Mouse (Mus musculus): ENCODE measurements around the gene Cep295nl. TPM values are rescaled to one million over a fixed set of nuclear protein-coding genes. Genes with fewer than 3 reads are reported as not detected.
A peak's percentile ranks its signal among the peaks of the same experiment; 100 is the strongest.

Gene Cep295nl
- polyA plus RNA-seq, 1 experiment from 2014 or later: 0.27 TPM

- H3K27ac ChIP-seq: peak overlapping the region; percentile 83; the same call in 1 of the 2 replicates
- H3K9ac ChIP-seq: no peak overlapping the region
- no peak for ATAC-seq (replicated peaks)
- H3K4me2 ChIP-seq: no peak overlapping the region
- peaks cover 24% of the 10 kb centered on the region for H3K4me1 ChIP-seq
- no peaks in the 10 kb centered on the region for H3K9me3 ChIP-seq
- H3K27me3 ChIP-seq (replicated peaks): no peaks in the 10 kb centered on the region
- WGBS: 95% methylated on average over 6 of the region's 6 CpGs
- no peak overlapping the region for H3K4me3 ChIP-seq
- H3K36me3 ChIP-seq (replicated peaks): no peaks in the 10 kb centered on the region
These were observed 13.8 kb downstream of the Cep295nl start for GRCm38 (mm10) chr11:118328511-118328910.

- Histone ChIP-seq H3K4me3 (no peak overlapping the region), H3K36me3 (replicated peaks) (no peaks in the 10 kb centered on the region), H3K4me1 (peaks cover 28% of the 10 kb centered on the region), H3K27me3 (replicated peaks) (no peaks in the 10 kb centered on the region), H3K9ac (no peak overlapping the region), H3K27ac (peak overlapping the region; percentile 83), H3K9me3 (no peaks in the 10 kb centered on the region), H3K4me2 (peak overlapping the region; percentile 9; the same call in 1 of the 2 replicates)
- WGBS: 62% methylated on average over 24 of the region's 24 CpGs
- peak; percentile 80 for ATAC-seq (replicated peaks)
These were observed 15.0 kb downstream of the Cep295nl start for GRCm38 (mm10) chr11:118326991-118327971.

GRCm38 (mm10) chr11:118326491-118326890 is 15.8 kb downstream of the Cep295nl start:
- Histone ChIP-seq H3K4me1 (peaks cover 36% of the 10 kb centered on the region), H3K9ac (no peak overlapping the region), H3K27ac (peak overlapping the region; percentile 83), H3K9me3 (no peaks in the 10 kb centered on the region), H3K4me3 (no peak overlapping the region), H3K36me3 (replicated peaks) (no peaks in the 10 kb centered on the region), H3K27me3 (replicated peaks) (no peaks in the 10 kb centered on the region), H3K4me2 (no peak overlapping the region)
- 92% methylated on average over 4 of the region's 4 CpGs for WGBS
- no peak for ATAC-seq (replicated peaks)

- H3K27ac ChIP-seq: no peak overlapping the region
- peaks cover 45% of the 10 kb centered on the region for H3K4me1 ChIP-seq
- no peak overlapping the region for H3K4me3 ChIP-seq
- H3K9me3 ChIP-seq: no peaks in the 10 kb centered on the region
- no peak overlapping the region for H3K9ac ChIP-seq
- ATAC-seq (replicated peaks): no peak
- 80% methylated on average over 5 of the region's 5 CpGs for WGBS
- H3K4me2 ChIP-seq: no peak overlapping the region
- no peaks in the 10 kb centered on the region for H3K36me3 ChIP-seq (replicated peaks)
- no peaks in the 10 kb centered on the region for H3K27me3 ChIP-seq (replicated peaks)
These were observed 17.8 kb downstream of the Cep295nl start for GRCm38 (mm10) chr11:118324541-118324940.

GRCm38 (mm10) chr11:118323974-118324373 is 18.3 kb downstream of the Cep295nl start:
- no peak overlapping the region for H3K4me2 ChIP-seq
- H3K36me3 ChIP-seq (replicated peaks): peaks cover 1% of the 10 kb centered on the region
- H3K27ac ChIP-seq: no peak overlapping the region
- no peaks in the 10 kb centered on the region for H3K9me3 ChIP-seq
- WGBS: 92% methylated on average over 5 of the region's 5 CpGs
- H3K9ac ChIP-seq: no peak overlapping the region
- H3K27me3 ChIP-seq (replicated peaks): no peaks in the 10 kb centered on the region
- H3K4me1 ChIP-seq: peaks cover 45% of the 10 kb centered on the region
- no peak for ATAC-seq (replicated peaks)
- no peak overlapping the region for H3K4me3 ChIP-seq

GRCm38 (mm10) chr11:118322647-118323046 is 19.7 kb downstream of the Cep295nl start:
- Histone ChIP-seq H3K4me2 (no peak overlapping the region), H3K36me3 (replicated peaks) (peaks cover 10% of the 10 kb centered on the region), H3K9ac (no peak overlapping the region), H3K4me1 (peaks cover 35% of the 10 kb centered on the region), H3K27ac (no peak overlapping the region), H3K4me3 (no peak overlapping the region), H3K27me3 (replicated peaks) (no peaks in the 10 kb centered on the region), H3K9me3 (no peaks in the 10 kb centered on the region)
- 50% methylated on average over 3 of the region's 3 CpGs for WGBS
- no peak for ATAC-seq (replicated peaks)

- no peak overlapping the region for H3K4me3 ChIP-seq
- no peak overlapping the region for H3K4me2 ChIP-seq
- no peaks in the 10 kb centered on the region for H3K27me3 ChIP-seq (replicated peaks)
- H3K9me3 ChIP-seq: no peaks in the 10 kb centered on the region
- H3K36me3 ChIP-seq (replicated peaks): peaks cover 10% of the 10 kb centered on the region
- no peak overlapping the region for H3K9ac ChIP-seq
- WGBS: 72% methylated on average over 4 of the region's 4 CpGs
- H3K27ac ChIP-seq: peak overlapping the region; percentile 40; the same call in 1 of the 2 replicates
- ATAC-seq (replicated peaks): no peak
- H3K4me1 ChIP-seq: peaks cover 28% of the 10 kb centered on the region
These were observed 20.3 kb downstream of the Cep295nl start for GRCm38 (mm10) chr11:118321971-118322370.

GRCm38 (mm10) chr11:118321500-118321899 is 20.8 kb downstream of the Cep295nl start:
- H3K4me2 ChIP-seq: no peak overlapping the region
- H3K9ac ChIP-seq: no peak overlapping the region
- H3K27me3 ChIP-seq (replicated peaks): no peaks in the 10 kb centered on the region
- H3K27ac ChIP-seq: peak overlapping the region; percentile 40; the same call in 1 of the 2 replicates
- no peak for ATAC-seq (replicated peaks)
- no peak overlapping the region for H3K4me3 ChIP-seq
- H3K9me3 ChIP-seq: no peaks in the 10 kb centered on the region
- 59% methylated on average over 7 of the region's 7 CpGs for WGBS
- peaks cover 10% of the 10 kb centered on the region for H3K36me3 ChIP-seq (replicated peaks)
- peaks cover 23% of the 10 kb centered on the region for H3K4me1 ChIP-seq

GRCm38 (mm10) chr11:118318678-118319077 is 23.6 kb downstream of the Cep295nl start:
- Histone ChIP-seq H3K4me1 (peaks cover 22% of the 10 kb centered on the region), H3K27me3 (replicated peaks) (no peaks in the 10 kb centered on the region), H3K4me3 (no peak overlapping the region), H3K9me3 (no peaks in the 10 kb centered on the region), H3K27ac (no peak overlapping the region), H3K36me3 (replicated peaks) (peaks cover 10% of the 10 kb centered on the region), H3K9ac (no peak overlapping the region), H3K4me2 (no peak overlapping the region)
- ATAC-seq (replicated peaks): no peak
- WGBS: 69% methylated on average over 5 of the region's 5 CpGs

- no peak overlapping the region for H3K27ac ChIP-seq
- no peaks in the 10 kb centered on the region for H3K9me3 ChIP-seq
- H3K9ac ChIP-seq: no peak overlapping the region
- H3K4me1 ChIP-seq: peaks cover 16% of the 10 kb centered on the region
- no peak overlapping the region for H3K4me2 ChIP-seq
- no peak overlapping the region for H3K4me3 ChIP-seq
- peaks cover 10% of the 10 kb centered on the region for H3K36me3 ChIP-seq (replicated peaks)
- ATAC-seq (replicated peaks): 0 out of 2 replicates have a peak, but pooled peaks have one; percentile 17
- 26% methylated on average over 7 of the region's 7 CpGs for WGBS
- no peaks in the 10 kb centered on the region for H3K27me3 ChIP-seq (replicated peaks)
These were observed 25.2 kb downstream of the Cep295nl start for GRCm38 (mm10) chr11:118317129-118317528.

GRCm38 (mm10) chr11:118316231-118316806 is 26.0 kb downstream of the Cep295nl start:
- ATAC-seq (replicated peaks): no peak

GRCm38 (mm10) chr11:118312132-118312723 is 30.1 kb downstream of the Cep295nl start:
- Histone ChIP-seq H3K4me3 (no peak overlapping the region), H3K4me2 (no peak overlapping the region), H3K27me3 (replicated peaks) (no peaks in the 10 kb centered on the region), H3K9ac (no peak overlapping the region), H3K4me1 (no peaks in the 10 kb centered on the region), H3K9me3 (no peaks in the 10 kb centered on the region), H3K36me3 (replicated peaks) (peaks cover 25% of the 10 kb centered on the region), H3K27ac (no peak overlapping the region)
- no peak for ATAC-seq (replicated peaks)
- WGBS: 84% methylated on average over 6 of the region's 6 CpGs

More at GRCm38 (mm10) chr11:118316231-118316806, 26.0 kb downstream of the Cep295nl start:
- Histone ChIP-seq H3K36me3 (replicated peaks) (peaks cover 10% of the 10 kb centered on the region), H3K9me3 (no peaks in the 10 kb centered on the region), H3K4me3 (no peak overlapping the region), H3K27me3 (replicated peaks) (no peaks in the 10 kb centered on the region), H3K27ac (no peak overlapping the region), H3K4me1 (peaks cover 8% of the 10 kb centered on the region; the same call in 1 of the 2 replicates), H3K9ac (no peak overlapping the region), H3K4me2 (no peak overlapping the region)
- WGBS: 87% methylated on average over 8 of the region's 8 CpGs

All from midbrain, embryonic 15.5 days (tissue).